Mouse (Mus musculus) limb, embryonic 11.5 days (tissue): Measurements from ENCODE around the gene Fndc11. TPM values are rescaled to one million over a fixed set of nuclear protein-coding genes. Genes with fewer than 3 reads are reported as not detected.
"Not testable (repeated sequence)": the region's sequence is repeated elsewhere in the genome, so short reads cannot be mapped to it uniquely, and the experiment has no call there.

Source experiments
- ATAC-seq: fragments of 200-750 bp; cut with Nextera tagmentation; 2 replicates; pipeline ENCODE4 v1.8.0; 2017; ENCODE audit warnings: low read depth; ENCODE audit not compliant: insufficient number of reproducible peaks, low FRiP score, low TSS enrichment
- DNase-seq: peaks from one replicate; pipeline ENCODE4 v3.0.0-alpha.2; 2015; ENCODE audit warnings: low spot score
- H3K27ac ChIP-seq: fragments of 300-500 bp; sonication (generic); replicated peaks from 2 replicates; pipeline ENCODE4 v1.5.1; 2014; ENCODE audit warnings: low read depth, mild to moderate bottlenecking, low read length
- H3K27me3 ChIP-seq: fragments of 300-500 bp; sonication (generic); 2 replicates; pipeline ENCODE4 v1.6.1; 2014; ENCODE audit warnings: mild to moderate bottlenecking, low read length, mixed read lengths; ENCODE audit not compliant: control insufficient read depth, insufficient read depth
- H3K36me3 ChIP-seq: fragments of 300-500 bp; sonication (generic); 2 replicates; pipeline ENCODE4 v1.6.1; 2014; ENCODE audit warnings: mild to moderate bottlenecking, low read length, moderate library complexity, mixed read lengths; ENCODE audit not compliant: control insufficient read depth, insufficient read depth
- H3K4me1 ChIP-seq: fragments of 300-500 bp; sonication (generic); 2 replicates; pipeline ENCODE4 v1.6.1; 2014; ENCODE audit warnings: low read length, mixed read lengths; ENCODE audit not compliant: control insufficient read depth, insufficient read depth
- H3K4me2 ChIP-seq: fragments of 300-500 bp; sonication (generic); 2 replicates; pipeline ENCODE4 v1.6.1; 2014; ENCODE audit warnings: low read depth, mild to moderate bottlenecking, moderate library complexity; ENCODE audit not compliant: severe bottlenecking
- H3K4me3 ChIP-seq: fragments of 300-500 bp; sonication (generic); 2 replicates; pipeline ENCODE4 v1.5.1; 2014; ENCODE audit warnings: low read depth, low read length
- H3K9ac ChIP-seq: fragments of 300-500 bp; sonication (generic); 2 replicates; pipeline ENCODE4 v1.6.1; 2014; ENCODE audit warnings: mild to moderate bottlenecking, low read length
- H3K9me3 ChIP-seq: fragments of 300-500 bp; sonication (generic); 2 replicates; pipeline ENCODE4 v1.6.1; 2016; ENCODE audit warnings: low read length; ENCODE audit not compliant: control insufficient read depth
- WGBS: fragments of 180-500 bp; shearing (Covaris S2); extraction: QIAGEN DNeasy Blood & Tissue Kit; methylation state at CpG from one replicate; pipeline ENCODE4 v1.1.7; 2014; 5-methylcytosine and 5-hydroxymethylcytosine counted together
- polyA plus RNA-seq: library from polyadenylated mRNA; unstranded; fragments of >200 nt; fragmentation: Nextera tagmentation; extraction: Ambion mirVana; gene quantifications from 2 replicates; pipeline ENCODE4 v1.2.1, GENCODE M21; 2014

Fndc11 gene
- polyA plus RNA-seq, 1 experiment from 2014 or later = 0.69 TPM

GRCm38 (mm10) chr2:181189321-181189720, 30.5 kb upstream of the Fndc11 start:
- no peaks in the 10 kb centered on the region for H3K27me3 ChIP-seq
- H3K4me2 ChIP-seq = no peak overlapping the region
- H3K9ac ChIP-seq = no peak overlapping the region
- H3K27ac ChIP-seq = no peak overlapping the region
- no peaks in the 10 kb centered on the region for H3K9me3 ChIP-seq
- WGBS = 74% methylated on average over 1 of the region's 1 CpGs
- peaks cover 8% of the 10 kb centered on the region; the same call in 1 of the 2 replicates for H3K4me1 ChIP-seq
- no peaks in the 10 kb centered on the region; the same call in 1 of the 2 replicates for H3K36me3 ChIP-seq
- no peak overlapping the region for H3K4me3 ChIP-seq
- no peak for DNase-seq
- ATAC-seq = no peak

- ATAC-seq, H3K4me1 ChIP-seq, H3K36me3 ChIP-seq, H3K4me2 ChIP-seq, DNase-seq, H3K9ac ChIP-seq, H3K9me3 ChIP-seq, H3K4me3 ChIP-seq, H3K27me3 ChIP-seq, H3K27ac ChIP-seq: not testable (repeated sequence)
- WGBS = 78% methylated on average over 3 of the region's 4 CpGs
Observed at GRCm38 (mm10) chr2:181191385-181191784, 28.4 kb upstream of the Fndc11 start.

- DNase-seq = no peak
- 72% methylated on average over 4 of the region's 4 CpGs for WGBS
- no peaks in the 10 kb centered on the region for H3K27me3 ChIP-seq
- no peak overlapping the region for H3K4me2 ChIP-seq
- no peaks in the 10 kb centered on the region for H3K9me3 ChIP-seq
- no peak overlapping the region for H3K27ac ChIP-seq
- no peak overlapping the region for H3K4me3 ChIP-seq
- H3K36me3 ChIP-seq = no peaks in the 10 kb centered on the region; the same call in 1 of the 2 replicates
- no peak for ATAC-seq
- H3K4me1 ChIP-seq = peaks cover 8% of the 10 kb centered on the region; the same call in 1 of the 2 replicates
- no peak overlapping the region for H3K9ac ChIP-seq
Observed at GRCm38 (mm10) chr2:181191936-181192335, 27.9 kb upstream of the Fndc11 start.

GRCm38 (mm10) chr2:181193044-181193443, 26.8 kb upstream of the Fndc11 start:
- H3K9me3 ChIP-seq = no peaks in the 10 kb centered on the region
- H3K9ac ChIP-seq = no peak overlapping the region
- no peaks in the 10 kb centered on the region; the same call in 1 of the 2 replicates for H3K36me3 ChIP-seq
- ATAC-seq (no peak), DNase-seq (no peak)
- H3K4me2 ChIP-seq = no peak overlapping the region
- 78% methylated on average over 3 of the region's 3 CpGs for WGBS
- no peak overlapping the region for H3K4me3 ChIP-seq
- no peaks in the 10 kb centered on the region for H3K27me3 ChIP-seq
- no peak overlapping the region for H3K27ac ChIP-seq
- H3K4me1 ChIP-seq = peaks cover 8% of the 10 kb centered on the region; the same call in 1 of the 2 replicates

GRCm38 (mm10) chr2:181196628-181197300, 23.0 kb upstream of the Fndc11 start:
- no peak overlapping the region for H3K9ac ChIP-seq
- 81% methylated on average over 4 of the region's 4 CpGs for WGBS
- H3K27me3 ChIP-seq = no peaks in the 10 kb centered on the region
- no peak overlapping the region for H3K4me3 ChIP-seq
- DNase-seq (no peak), ATAC-seq (no peak)
- no peaks in the 10 kb centered on the region for H3K36me3 ChIP-seq
- no peaks in the 10 kb centered on the region for H3K9me3 ChIP-seq
- no peak overlapping the region for H3K27ac ChIP-seq
- no peaks in the 10 kb centered on the region for H3K4me1 ChIP-seq
- H3K4me2 ChIP-seq = no peak overlapping the region

- no peak overlapping the region for H3K4me3 ChIP-seq
- H3K4me1 ChIP-seq = no peaks in the 10 kb centered on the region
- no peaks in the 10 kb centered on the region for H3K9me3 ChIP-seq
- no peak overlapping the region for H3K4me2 ChIP-seq
- H3K36me3 ChIP-seq = no peaks in the 10 kb centered on the region
- no peak overlapping the region for H3K9ac ChIP-seq
- ATAC-seq (no peak), DNase-seq (no peak)
- WGBS = 73% methylated on average over 3 of the region's 3 CpGs
- no peak overlapping the region for H3K27ac ChIP-seq
- H3K27me3 ChIP-seq = no peaks in the 10 kb centered on the region
Observed at GRCm38 (mm10) chr2:181201606-181202005, 18.2 kb upstream of the Fndc11 start.

GRCm38 (mm10) chr2:181202422-181202821, 17.4 kb upstream of the Fndc11 start, which contains the start of gene Ptk6:
Ptk6 (minus strand) TSS chr2:181202789.
- Histone ChIP-seq H3K9me3 (no peaks in the 10 kb centered on the region), H3K27me3 (no peaks in the 10 kb centered on the region), H3K27ac (no peak within 1 kb of the TSS), H3K4me1 (no peaks in the 10 kb centered on the region), H3K4me3 (no peak within 1 kb of the TSS), H3K9ac (no peak within 1 kb of the TSS), H3K36me3 (no peaks in the 10 kb centered on the region), H3K4me2 (no peak within 1 kb of the TSS)
- ATAC-seq (no peak), DNase-seq (no peak)
- 87% methylated on average over 3 of the region's 3 CpGs for WGBS

GRCm38 (mm10) chr2:181202886-181203285, 16.9 kb upstream of the Fndc11 start:
- no peak for ATAC-seq
- Histone ChIP-seq H3K4me2 (no peak overlapping the region), H3K4me1 (no peaks in the 10 kb centered on the region), H3K36me3 (no peaks in the 10 kb centered on the region), H3K4me3 (no peak overlapping the region), H3K27ac (no peak overlapping the region), H3K9me3 (no peaks in the 10 kb centered on the region), H3K27me3 (no peaks in the 10 kb centered on the region), H3K9ac (no peak overlapping the region)
- DNase-seq = no peak
- 84% methylated on average over 6 of the region's 6 CpGs for WGBS

GRCm38 (mm10) chr2:181205678-181206077, 14.1 kb upstream of the Fndc11 start:
- DNase-seq (no peak), ATAC-seq (no peak)
- H3K9ac ChIP-seq = no peak overlapping the region
- no peak overlapping the region for H3K4me2 ChIP-seq
- H3K27me3 ChIP-seq = no peaks in the 10 kb centered on the region
- no peaks in the 10 kb centered on the region for H3K4me1 ChIP-seq
- H3K4me3 ChIP-seq = no peak overlapping the region
- no peaks in the 10 kb centered on the region for H3K9me3 ChIP-seq
- 90% methylated on average over 5 of the region's 5 CpGs for WGBS
- H3K36me3 ChIP-seq = no peaks in the 10 kb centered on the region
- no peak overlapping the region for H3K27ac ChIP-seq
